Mouse (Mus musculus): ENCODE data around the gene Lmo1. TPM values are rescaled to one million over a fixed set of nuclear protein-coding genes. Genes with fewer than 3 reads are reported as not detected.

Lmo1 gene
- polyA plus RNA-seq, 1 experiment from 2014 or later: 9.0 TPM

DNA sequence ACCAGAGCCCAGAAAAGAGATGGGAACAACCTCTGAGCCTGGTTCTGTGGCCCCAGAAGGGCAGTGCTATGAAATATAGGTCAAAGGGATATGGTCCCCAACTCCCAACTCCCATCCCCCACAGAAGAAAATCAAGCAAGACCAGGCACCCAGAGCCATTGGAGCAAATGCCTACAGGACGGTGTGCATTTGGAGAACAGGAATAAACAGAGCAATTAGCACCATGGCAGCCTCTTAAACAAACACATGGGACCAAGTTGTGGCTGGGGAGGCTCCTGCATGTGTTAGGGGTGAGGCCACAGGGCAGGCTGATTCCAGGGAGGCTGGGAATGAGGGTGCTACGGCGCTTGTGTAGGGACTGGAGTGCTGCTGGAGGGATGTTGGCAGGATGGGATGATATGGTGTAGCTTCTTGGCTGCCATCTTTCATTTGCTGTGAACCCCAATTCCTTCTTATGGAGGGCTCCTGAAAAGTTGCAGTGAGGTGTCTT is 22.2 kb upstream of the Lmo1 start:
- 0 out of 2 replicates have a peak, but pooled peaks have one; percentile 6 for ATAC-seq (replicated peaks; ENCODE audit: low FRiP score)
- Histone ChIP-seq H3K9me3 (replicated peaks) (no peaks in the 10 kb centered on the region), H3K4me1 (peaks cover 21% of the 10 kb centered on the region), H3K27me3 (peaks cover 11% of the 10 kb centered on the region), H3K36me3 (no peaks in the 10 kb centered on the region), H3K27ac (peak overlapping the region; percentile 79), H3K4me2 (no peak overlapping the region), H3K9ac (no peak overlapping the region), H3K4me3 (replicated peaks) (no peak overlapping the region)
- 38% methylated on average over 3 of the region's 3 CpGs for WGBS

- peak overlapping the region; percentile 40 for H3K4me2 ChIP-seq
- no peaks in the 10 kb centered on the region for H3K36me3 ChIP-seq
- peaks cover 11% of the 10 kb centered on the region for H3K27me3 ChIP-seq
- peaks cover 28% of the 10 kb centered on the region for H3K4me1 ChIP-seq
- H3K27ac ChIP-seq: peak overlapping the region; percentile 79
- H3K9me3 ChIP-seq (replicated peaks): no peaks in the 10 kb centered on the region
- no peak overlapping the region for H3K9ac ChIP-seq
- WGBS: 13% methylated on average over 11 of the region's 11 CpGs
- ATAC-seq (replicated peaks; ENCODE audit: low FRiP score): peak; percentile 70
- no peak overlapping the region for H3K4me3 ChIP-seq (replicated peaks)
Measured at GRCm38 (mm10) chr7:109196399-109197082, 21.5 kb upstream of the Lmo1 start.

GRCm38 (mm10) chr7:109195982-109196381 is 21.0 kb upstream of the Lmo1 start:
- Histone ChIP-seq H3K4me3 (replicated peaks) (no peak overlapping the region), H3K9ac (no peak overlapping the region), H3K27me3 (peaks cover 11% of the 10 kb centered on the region), H3K36me3 (no peaks in the 10 kb centered on the region), H3K9me3 (replicated peaks) (no peaks in the 10 kb centered on the region), H3K4me1 (peaks cover 33% of the 10 kb centered on the region), H3K4me2 (no peak overlapping the region), H3K27ac (0 out of 2 replicates have a peak overlapping the region, but pooled peaks have one; percentile 79)
- WGBS: 55% methylated on average over 6 of the region's 6 CpGs
- no peak for ATAC-seq (replicated peaks; ENCODE audit: low FRiP score)

GRCm38 (mm10) chr7:109194850-109195249 is 19.8 kb upstream of the Lmo1 start:
- no peak overlapping the region for H3K27ac ChIP-seq
- WGBS: 97% methylated on average over 1 of the region's 1 CpGs
- H3K4me2 ChIP-seq: no peak overlapping the region
- H3K9me3 ChIP-seq (replicated peaks): no peaks in the 10 kb centered on the region
- H3K4me1 ChIP-seq: peaks cover 38% of the 10 kb centered on the region
- no peak overlapping the region for H3K9ac ChIP-seq
- ATAC-seq (replicated peaks; ENCODE audit: low FRiP score): no peak
- peaks cover 21% of the 10 kb centered on the region for H3K27me3 ChIP-seq
- H3K36me3 ChIP-seq: no peaks in the 10 kb centered on the region
- H3K4me3 ChIP-seq (replicated peaks): no peak overlapping the region

DNA sequence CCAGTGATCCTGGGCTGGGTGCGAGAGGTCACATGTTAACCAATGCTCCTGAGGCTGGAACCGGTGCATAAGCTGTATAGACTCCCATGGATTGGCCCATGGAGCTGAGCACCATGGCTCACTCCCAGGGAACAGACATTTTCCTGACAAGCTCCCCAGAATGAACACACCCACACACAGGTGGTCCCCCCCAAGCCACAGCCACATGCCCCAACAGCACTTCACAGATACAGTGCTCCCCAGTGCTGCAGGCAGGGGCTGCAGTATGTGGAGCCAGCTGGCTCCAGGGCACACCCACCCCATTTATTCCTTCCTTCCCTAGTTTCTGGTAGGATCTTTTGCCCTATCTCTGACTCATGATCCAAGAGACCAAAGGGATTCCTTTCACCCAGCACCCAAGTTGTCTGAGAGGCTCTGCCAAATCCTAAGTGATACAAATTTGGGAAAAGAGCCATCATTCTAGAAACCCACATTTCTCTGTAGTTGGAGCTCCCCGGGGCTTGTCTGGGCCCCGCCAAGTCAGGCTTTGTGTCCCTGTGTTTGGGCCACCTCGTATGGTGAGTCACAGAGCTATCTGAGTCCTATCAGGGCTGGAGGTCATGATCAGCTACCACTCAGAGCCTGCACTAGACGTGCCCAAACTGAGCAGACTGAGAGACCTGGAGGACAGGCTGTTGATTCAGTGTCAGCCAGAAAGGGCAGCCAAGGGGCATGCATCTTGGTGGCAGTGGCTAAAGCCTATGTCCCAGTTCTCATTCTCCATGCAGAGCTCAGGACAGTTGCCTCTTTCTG is 12.4 kb upstream of the Lmo1 start:
- Histone ChIP-seq H3K36me3 (no peaks in the 10 kb centered on the region), H3K4me2 (no peak overlapping the region), H3K27ac (no peak overlapping the region), H3K9me3 (replicated peaks) (no peaks in the 10 kb centered on the region), H3K9ac (no peak overlapping the region), H3K4me1 (peaks cover 18% of the 10 kb centered on the region), H3K4me3 (replicated peaks) (no peak overlapping the region), H3K27me3 (peaks cover 49% of the 10 kb centered on the region)
- ATAC-seq (replicated peaks; ENCODE audit: low FRiP score): no peak
- WGBS: 78% methylated on average over 6 of the region's 6 CpGs

DNA sequence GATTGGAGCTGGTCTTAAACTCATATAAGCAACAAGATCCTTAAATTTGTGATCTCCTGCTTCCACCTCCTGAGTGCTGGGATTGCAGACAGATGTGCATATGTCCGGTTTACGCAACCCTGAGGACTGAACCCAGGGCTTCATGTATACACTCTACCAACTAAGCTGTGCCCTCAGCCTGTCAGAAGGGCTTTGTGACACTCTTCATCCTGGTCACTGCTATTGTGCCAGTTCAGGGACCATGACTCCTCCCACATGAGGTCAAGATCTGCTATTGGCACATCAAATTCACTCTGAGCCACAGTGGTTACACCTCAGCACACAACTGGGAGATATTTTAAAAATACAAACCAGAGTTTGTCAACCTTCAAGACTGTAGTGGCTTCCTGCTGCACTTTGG is 11.0 kb upstream of the Lmo1 start:
- H3K4me3 ChIP-seq (replicated peaks): no peak overlapping the region
- H3K27me3 ChIP-seq: peaks cover 49% of the 10 kb centered on the region
- no peaks in the 10 kb centered on the region for H3K9me3 ChIP-seq (replicated peaks)
- no peak overlapping the region for H3K9ac ChIP-seq
- peak; percentile 60; the same call in 1 of the 2 replicates for ATAC-seq (replicated peaks; ENCODE audit: low FRiP score)
- H3K4me1 ChIP-seq: peaks cover 5% of the 10 kb centered on the region
- no peak overlapping the region for H3K4me2 ChIP-seq
- no peak overlapping the region for H3K27ac ChIP-seq
- 85% methylated on average over 2 of the region's 2 CpGs for WGBS
- H3K36me3 ChIP-seq: no peaks in the 10 kb centered on the region

- peaks cover 45% of the 10 kb centered on the region for H3K27me3 ChIP-seq
- no peaks in the 10 kb centered on the region for H3K36me3 ChIP-seq
- H3K4me3 ChIP-seq (replicated peaks): no peak overlapping the region
- H3K9me3 ChIP-seq (replicated peaks): no peaks in the 10 kb centered on the region
- ATAC-seq (replicated peaks; ENCODE audit: low FRiP score): no peak
- no peak overlapping the region for H3K4me2 ChIP-seq
- H3K9ac ChIP-seq: no peak overlapping the region
- 49% methylated on average over 5 of the region's 5 CpGs for WGBS
- no peak overlapping the region for H3K27ac ChIP-seq
- peaks cover under 1% of the 10 kb centered on the region for H3K4me1 ChIP-seq
Measured at GRCm38 (mm10) chr7:109185564-109185963, 10.6 kb upstream of the Lmo1 start.

- no peak overlapping the region for H3K27ac ChIP-seq
- no peak overlapping the region for H3K4me2 ChIP-seq
- H3K27me3 ChIP-seq: peaks cover 60% of the 10 kb centered on the region
- WGBS: 83% methylated on average over 3 of the region's 3 CpGs
- H3K9me3 ChIP-seq (replicated peaks): no peaks in the 10 kb centered on the region
- no peak for ATAC-seq (replicated peaks; ENCODE audit: low FRiP score)
- H3K4me1 ChIP-seq: peaks cover 18% of the 10 kb centered on the region
- H3K4me3 ChIP-seq (replicated peaks): no peak overlapping the region
- no peak overlapping the region for H3K9ac ChIP-seq
- H3K36me3 ChIP-seq: no peaks in the 10 kb centered on the region
Measured at GRCm38 (mm10) chr7:109176688-109177087, 1.7 kb upstream of the Lmo1 start.

GRCm38 (mm10) chr7:109175670-109176625 is 941 bp upstream of the Lmo1 start:
- no peaks in the 10 kb centered on the region for H3K9me3 ChIP-seq (replicated peaks)
- peak overlapping the region; percentile 63 for H3K4me3 ChIP-seq (replicated peaks)
- no peak overlapping the region for H3K9ac ChIP-seq
- H3K36me3 ChIP-seq: no peaks in the 10 kb centered on the region
- ATAC-seq (replicated peaks; ENCODE audit: low FRiP score): peak; percentile 41
- 21% methylated on average over 13 of the region's 13 CpGs for WGBS
- H3K27ac ChIP-seq: no peak overlapping the region
- H3K4me1 ChIP-seq: peaks cover 18% of the 10 kb centered on the region
- H3K4me2 ChIP-seq: peak overlapping the region; percentile 98
- H3K27me3 ChIP-seq: peaks cover 67% of the 10 kb centered on the region

DNA sequence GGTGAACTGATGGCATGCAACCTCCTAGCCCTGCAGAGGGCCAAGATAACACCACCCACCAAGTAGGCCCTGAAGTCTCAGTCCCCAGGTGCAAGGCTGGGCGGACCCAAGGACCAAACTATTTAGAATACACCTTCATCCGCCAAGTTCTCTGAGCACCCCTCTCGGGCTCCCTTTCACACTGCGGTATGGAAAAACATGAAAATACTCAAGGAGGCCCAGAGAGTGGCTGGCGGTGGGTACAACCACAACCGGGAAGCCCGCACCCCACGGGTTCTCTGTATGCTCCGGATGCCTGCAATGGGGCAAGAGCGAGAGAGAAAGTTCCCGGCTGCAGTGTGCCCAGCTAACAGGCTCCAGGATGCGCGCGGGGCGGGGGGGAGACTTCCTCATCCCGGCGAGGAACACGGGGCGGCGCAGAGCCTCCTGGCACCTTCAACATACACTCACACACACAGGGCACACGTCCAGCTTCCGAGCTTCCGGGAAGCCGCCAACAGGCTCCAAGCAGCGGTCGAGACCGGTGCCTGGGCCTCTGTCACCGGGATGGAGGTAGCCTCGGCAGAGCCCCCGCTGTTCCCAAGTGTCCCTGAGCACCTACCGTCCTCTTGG is 564 bp downstream of the Lmo1 start:
- WGBS: 7% methylated on average over 31 of the region's 31 CpGs

GRCm38 (mm10) chr7:109171874-109172273 is 3.1 kb downstream of the Lmo1 start:
- H3K4me2 ChIP-seq: no peak overlapping the region
- WGBS: 66% methylated on average over 3 of the region's 3 CpGs

More for the DNA sequence above, 564 bp downstream of the Lmo1 start:
- ATAC-seq (replicated peaks; ENCODE audit: low FRiP score): peak; percentile 31
- Histone ChIP-seq H3K4me3 (replicated peaks) (peak overlapping the region; percentile 63), H3K27me3 (peaks cover 78% of the 10 kb centered on the region), H3K9ac (peak overlapping the region; percentile 49), H3K9me3 (replicated peaks) (no peaks in the 10 kb centered on the region), H3K36me3 (no peaks in the 10 kb centered on the region), H3K4me1 (peaks cover 31% of the 10 kb centered on the region), H3K4me2 (peak overlapping the region; percentile 98), H3K27ac (no peak overlapping the region)

More at GRCm38 (mm10) chr7:109171874-109172273, 3.1 kb downstream of the Lmo1 start:
- H3K9ac ChIP-seq: no peak overlapping the region
- H3K9me3 ChIP-seq (replicated peaks): no peaks in the 10 kb centered on the region
- H3K4me1 ChIP-seq: peaks cover 35% of the 10 kb centered on the region
- no peak overlapping the region for H3K4me3 ChIP-seq (replicated peaks)
- no peak overlapping the region for H3K27ac ChIP-seq
- no peaks in the 10 kb centered on the region for H3K36me3 ChIP-seq
- peaks cover 93% of the 10 kb centered on the region for H3K27me3 ChIP-seq
- no peak for ATAC-seq (replicated peaks; ENCODE audit: low FRiP score)

Data from kidney, embryonic 15.5 days (tissue).